ENCODE assay signal across 8 mouse cellular contexts in genomic region chr11:89100826-89101321, GRCm38 (mm10). TPM values are rescaled to one million over a fixed set of nuclear protein-coding genes. Genes with fewer than 3 reads are reported as not detected.
A peak's percentile ranks its signal among the peaks of the same experiment; 100 is the strongest.
DNase-seq lines count a peak whose midpoint lies in the region; ATAC-seq and TF ChIP-seq lines count a peak whose summit lies in the region.

No protein-coding gene starts in this region.

- H3K36me3 ChIP-seq in spleen, adult 2 months (ENCODE audit: control insufficient read depth, insufficient read depth, low read length): no peaks in the 10 kb centered on the region
- no peaks in the 10 kb centered on the region for H3K36me3 ChIP-seq in embryonic facial prominence, embryonic 11.5 days (replicated peaks; ENCODE audit: control insufficient read depth, insufficient read depth, low read depth, low read length)
- H3K36me3 ChIP-seq in midbrain, embryonic 10.5 days: no peaks in the 10 kb centered on the region

- H3K9ac ChIP-seq in embryonic facial prominence, embryonic 11.5 days (replicated peaks; ENCODE audit: low read length): no peak overlapping the region

- TF ChIP-seq CTCF in spleen, adult 2 months (IDR thresholded peaks at IDR 0.05; ENCODE audit: extremely low read depth, insufficient read depth, insufficient read length, insufficient replicate concordance): no peak

- H3K4me3 ChIP-seq in spleen, adult 2 months (ENCODE audit: extremely low read depth, insufficient read depth, insufficient read length): peak overlapping the region; percentile 51
- H3K4me3 ChIP-seq in embryonic facial prominence, embryonic 11.5 days (ENCODE audit: low read depth, low read length): 0 out of 2 replicates have a peak overlapping the region, but pooled peaks have one; percentile 8
- H3K4me3 ChIP-seq in midbrain, embryonic 10.5 days: peak overlapping the region; percentile 28; the same call in 1 of the 2 replicates

- DNase-seq in spleen, adult 2 months (ENCODE audit: low read depth in 1 of 2, low spot score in 2 of 2): no peak
- DNase-seq in spleen, postnatal 36 days (ENCODE audit: low spot score in 2 of 2): no peak
- DNase-seq in embryonic facial prominence, embryonic 11.5 days (ENCODE audit: low spot score): peak; percentile 20
- DNase-seq in heart, adult 18-20 months: peak; percentile 73 to 87
- peak; percentile 59 for DNase-seq in kidney, adult 11 months
- peak; percentile 56 to 62 for DNase-seq in left cerebral cortex, postnatal 36 days (ENCODE audit: low spot score in 2 of 2)
- no peak for DNase-seq in midbrain, embryonic 10.5 days (ENCODE audit: low spot score)
- DNase-seq in thymus, postnatal 25 days: peak; percentile 65

- 3% methylated on average over 17 of the region's 17 CpGs for WGBS in spleen, adult 2 months
- WGBS in embryonic facial prominence, embryonic 11.5 days: 37% methylated on average over 17 of the region's 17 CpGs
- 46% methylated on average over 17 of the region's 17 CpGs for WGBS in midbrain, embryonic 10.5 days

- H3K4me2 ChIP-seq in embryonic facial prominence, embryonic 11.5 days (ENCODE audit: low read depth, low read length): peak overlapping the region; percentile 10; the same call in 1 of the 2 replicates

- no peak for TF ChIP-seq POLR2A in spleen, adult 2 months (IDR thresholded peaks at IDR 0.05; ENCODE audit: low read depth, low read length)

- H3K9me3 ChIP-seq in embryonic facial prominence, embryonic 11.5 days (replicated peaks; ENCODE audit: control insufficient read depth, low read length): no peaks in the 10 kb centered on the region
- H3K9me3 ChIP-seq in midbrain, embryonic 10.5 days (replicated peaks): no peaks in the 10 kb centered on the region

- ATAC-seq in embryonic facial prominence, embryonic 11.5 days (replicated peaks; ENCODE audit: insufficient number of reproducible peaks, low FRiP score, low TSS enrichment, low read depth): no peak

- intact Hi-C loops in left cerebral cortex, postnatal 36 days (cut with DNase I): loop anchor here (1.0 to 10.0 kb wide), 3 partner anchors 202 to 824 kb away; no protein-coding TSS in a partner anchor

- H3K4me1 ChIP-seq in spleen, adult 2 months (ENCODE audit: control insufficient read depth, insufficient read depth, insufficient read length): no peaks in the 10 kb centered on the region
- H3K4me1 ChIP-seq in embryonic facial prominence, embryonic 11.5 days (ENCODE audit: control insufficient read depth, insufficient read depth, low read length): no peaks in the 10 kb centered on the region
- H3K4me1 ChIP-seq in midbrain, embryonic 10.5 days: peaks cover 9% of the 10 kb centered on the region

- no peaks in the 10 kb centered on the region for H3K27me3 ChIP-seq in spleen, adult 2 months (ENCODE audit: control insufficient read depth, insufficient read depth, low read length)
- H3K27me3 ChIP-seq in embryonic facial prominence, embryonic 11.5 days (ENCODE audit: control insufficient read depth, insufficient read depth, low read length): no peaks in the 10 kb centered on the region
- H3K27me3 ChIP-seq in midbrain, embryonic 10.5 days (ENCODE audit: low read depth, poor library complexity, severe bottlenecking): peaks cover 11% of the 10 kb centered on the region; the same call in 1 of the 2 replicates

- H3K27ac ChIP-seq in spleen, adult 2 months (ENCODE audit: insufficient read depth, low read length): no peak overlapping the region
- no peak overlapping the region for H3K27ac ChIP-seq in embryonic facial prominence, embryonic 11.5 days (replicated peaks; ENCODE audit: low read depth, low read length)
- H3K27ac ChIP-seq in midbrain, embryonic 10.5 days (replicated peaks): no peak overlapping the region

RNA-seq across cellular contexts. Expression of gene Gm525, which starts 27.2 kb away (rescaled TPM):
- polyA plus RNA-seq in spleen, adult 2 months (2012; rRNA removed): not detected in 2 replicates
- not detected in 2 replicates for polyA plus RNA-seq in embryonic facial prominence, embryonic 11.5 days (2014; fragmentation: Nextera tagmentation; extraction: Ambion mirVana)
- not detected for total RNA-seq in heart, adult 18-20 months (2021)
- total RNA-seq in left cerebral cortex, postnatal 36 days (2021): not detected
- polyA plus RNA-seq in midbrain, embryonic 10.5 days (2016; fragmentation: Nextera tagmentation; extraction: Ambion mirVana): not detected in 2 replicates

RNA-seq across cellular contexts. Expression of gene Dgke, which starts 34.2 kb away (rescaled TPM):
- 3.9 and 6.9 TPM in 2 replicates for polyA plus RNA-seq in spleen, adult 2 months (2012; rRNA removed)
- polyA plus RNA-seq in embryonic facial prominence, embryonic 11.5 days (2014; fragmentation: Nextera tagmentation; extraction: Ambion mirVana): 3.3 and 3.7 TPM in 2 replicates
- total RNA-seq in heart, adult 18-20 months (2021): 1 to 10 TPM; 8.6 to 10.0 TPM
- total RNA-seq in left cerebral cortex, postnatal 36 days (2021): 10 to 100 TPM; 55.6 to 57.2 TPM
- 4.2 and 6.1 TPM in 2 replicates for polyA plus RNA-seq in midbrain, embryonic 10.5 days (2016; fragmentation: Nextera tagmentation; extraction: Ambion mirVana)

Comparison
In these comparisons a context has a peak if more than half of its experiments do, and no peak if none do; other contexts are left out.
1. DNase-seq: peak in embryonic facial prominence, embryonic 11.5 days (single experiment), heart, adult 18-20 months (2 of 2), kidney, adult 11 months (single experiment), left cerebral cortex, postnatal 36 days (2 of 2) and thymus, postnatal 25 days (single experiment); none in spleen, adult 2 months (0 of 2), spleen, postnatal 36 days (0 of 2) and midbrain, embryonic 10.5 days (single experiment).
2. Peak in every context shown above with its lines, with median percentiles within 50 percentile points of each other: H3K4me3 ChIP-seq.